Mouse (Mus musculus) CH12.LX (cell line): ENCODE data around the gene Hsp90ab1. TPM values are rescaled to one million over a fixed set of nuclear protein-coding genes. Genes with fewer than 3 reads are reported as not detected.

ENCODE experiments used
- DNase-seq: peaks from one replicate; pipeline ENCODE4 v3.0.0-alpha.2; 2013; ENCODE audit errors: extremely low read depth
- H3K27ac ChIP-seq: 2 replicates; pipeline ENCODE4 v1.5.1; 2012; ENCODE audit warnings: low read depth, mild to moderate bottlenecking, control low read depth, moderate library complexity; ENCODE audit not compliant: insufficient read depth
- H3K27me3 ChIP-seq: replicated peaks from 2 replicates; pipeline ENCODE3; 2012; ENCODE audit warnings: inconsistent platforms
- H3K36me3 ChIP-seq, 2 experiments: replicated peaks in 1 of 2; 2 replicates each; pipeline versions ENCODE3 to v1.6.1; 2012; ENCODE audit warnings: inconsistent platforms in 1 of 2, low read length in 1 of 2, mild to moderate bottlenecking in 1 of 2, mixed read lengths in 1 of 2, moderate library complexity in 1 of 2; ENCODE audit not compliant: control insufficient read depth in 1 of 2, insufficient read depth in 1 of 2
- H3K4me1 ChIP-seq, 2 experiments: 2 replicates each; pipeline ENCODE4 v1.6.1; 2012; ENCODE audit warnings: inconsistent platforms in 1 of 2, moderate library complexity in 1 of 2; ENCODE audit not compliant: insufficient read depth in 2 of 2, control insufficient read depth in 1 of 2
- H3K4me2 ChIP-seq: 2 replicates; pipeline ENCODE4 v1.6.1; 2012; ENCODE audit warnings: low read depth, mild to moderate bottlenecking, control low read depth; ENCODE audit not compliant: poor library complexity, insufficient read depth, severe bottlenecking
- H3K4me3 ChIP-seq, 3 experiments: fragments of 150-350 bp in 1 of 3; sonication (generic) in 1 of 3; replicated peaks in 1 of 3; 2 replicates each; pipeline versions ENCODE3 to v1.5.1; 2011 to 2012; ENCODE audit warnings: low read depth in 2 of 3, low read length in 2 of 3, mild to moderate bottlenecking in 2 of 3, moderate library complexity in 2 of 3, control low read depth in 1 of 3, improper control_type of control experiment in 1 of 3, inconsistent platforms in 1 of 3, mixed read lengths in 1 of 3; ENCODE audit not compliant: poor library complexity in 1 of 3
- H3K79me2 ChIP-seq: replicated peaks from 2 replicates; pipeline ENCODE4 v1.6.1; 2012; ENCODE audit warnings: mild to moderate bottlenecking, moderate library complexity; ENCODE audit not compliant: control insufficient read depth, poor library complexity, insufficient read depth, severe bottlenecking; ENCODE audit errors: extremely low read depth
- H3K9ac ChIP-seq: 2 replicates; pipeline ENCODE4 v1.6.1; 2012; ENCODE audit warnings: low read depth, mild to moderate bottlenecking, control low read depth, moderate library complexity; ENCODE audit not compliant: insufficient read depth
- H3K9me3 ChIP-seq: replicated peaks from 2 replicates; pipeline ENCODE3; 2012; ENCODE audit warnings: low read length, inconsistent platforms, mixed read lengths
- BHLHE40 ChIP-seq: IDR thresholded peaks from 2 replicates; pipeline ENCODE4 v1.6.1; 2011; ENCODE audit warnings: mild to moderate bottlenecking, low read depth, low read length, improper control_type of control experiment
- CHD1 ChIP-seq: IDR thresholded peaks from 2 replicates; pipeline ENCODE4 v1.6.1; 2012; ENCODE audit warnings: low read depth, low read length, improper control_type of control experiment, inconsistent platforms
- CHD2 ChIP-seq: IDR thresholded peaks from 2 replicates; pipeline ENCODE4 v1.6.1; 2011; ENCODE audit warnings: low read length, improper control_type of control experiment
- ELF1 ChIP-seq: IDR thresholded peaks from 2 replicates; pipeline ENCODE4 v1.6.1; 2014; ENCODE audit warnings: low read depth, mild to moderate bottlenecking, inconsistent platforms, low read length, improper control_type of control experiment
- EP300 ChIP-seq: IDR thresholded peaks from 2 replicates; pipeline ENCODE4 v1.6.1; 2011; ENCODE audit warnings: low read length, improper control_type of control experiment
- ETS1 ChIP-seq: conservative IDR thresholded peaks from 2 replicates; pipeline ENCODE4 v1.6.1; 2012; ENCODE audit warnings: low read depth, mild to moderate bottlenecking, inconsistent platforms, low read length, improper control_type of control experiment, moderate library complexity
- GABPA ChIP-seq: IDR thresholded peaks from 2 replicates; pipeline ENCODE4 v1.6.1; 2012; ENCODE audit warnings: low read depth, low read length, improper control_type of control experiment, inconsistent platforms; ENCODE audit not compliant: insufficient replicate concordance
- HCFC1 ChIP-seq: IDR thresholded peaks from 2 replicates; pipeline ENCODE4 v1.6.1; 2012; ENCODE audit warnings: low read depth, mild to moderate bottlenecking, inconsistent platforms, low read length, improper control_type of control experiment
- IRF4 ChIP-seq: IDR thresholded peaks from 2 replicates; pipeline ENCODE4 v1.6.1; 2014; ENCODE audit warnings: low read depth, mild to moderate bottlenecking, inconsistent platforms, low read length, improper control_type of control experiment
- JUN ChIP-seq: IDR thresholded peaks from 2 replicates; pipeline ENCODE4 v1.6.1; 2011; ENCODE audit warnings: low read depth, mild to moderate bottlenecking, low read length, improper control_type of control experiment, moderate library complexity; ENCODE audit not compliant: insufficient read depth
- JUND ChIP-seq: conservative IDR thresholded peaks from 2 replicates; pipeline ENCODE4 v1.6.1; 2011; ENCODE audit warnings: low read depth, low read length, improper control_type of control experiment
- KAT2A ChIP-seq: IDR thresholded peaks from 2 replicates; pipeline ENCODE4 v1.6.1; 2012; ENCODE audit warnings: low read length, improper control_type of control experiment, inconsistent platforms; ENCODE audit not compliant: insufficient replicate concordance
- MAFK ChIP-seq: IDR thresholded peaks from 2 replicates; pipeline ENCODE4 v1.6.1; 2011; ENCODE audit warnings: low read length, improper control_type of control experiment; ENCODE audit not compliant: insufficient replicate concordance
- MAX ChIP-seq: IDR thresholded peaks from 2 replicates; pipeline ENCODE4 v1.6.1; 2011; ENCODE audit warnings: low read length, improper control_type of control experiment
- MAZ ChIP-seq: IDR thresholded peaks from 2 replicates; pipeline ENCODE4 v1.6.1; 2012; ENCODE audit warnings: low read depth, mild to moderate bottlenecking, inconsistent platforms, low read length, improper control_type of control experiment, moderate library complexity
- MXI1 ChIP-seq: IDR thresholded peaks from 2 replicates; pipeline ENCODE4 v1.6.1; 2011; ENCODE audit warnings: mild to moderate bottlenecking, low read depth, low read length, improper control_type of control experiment
- NRF1 ChIP-seq: IDR thresholded peaks from 2 replicates; pipeline ENCODE4 v1.6.1; 2014; ENCODE audit warnings: low read depth, mild to moderate bottlenecking, inconsistent platforms, low read length, improper control_type of control experiment, moderate library complexity
- POLR2A ChIP-seq: IDR thresholded peaks from 2 replicates; pipeline ENCODE4 v1.6.1; 2011; ENCODE audit warnings: low read depth, mild to moderate bottlenecking, improper control_type of control experiment, low read length
- POLR2AphosphoS2 ChIP-seq: IDR thresholded peaks from 2 replicates; pipeline ENCODE4 v1.6.1; 2011; ENCODE audit warnings: low read depth, low read length, improper control_type of control experiment
- RAD21 ChIP-seq: IDR thresholded peaks from 2 replicates; pipeline ENCODE4 v1.6.1; 2011; ENCODE audit warnings: low read depth, mild to moderate bottlenecking, low read length, improper control_type of control experiment, moderate library complexity
- RCOR1 ChIP-seq: conservative IDR thresholded peaks from 2 replicates; pipeline ENCODE4 v1.6.1; 2012; ENCODE audit warnings: low read depth, mild to moderate bottlenecking, inconsistent platforms, low read length, improper control_type of control experiment
- TBP ChIP-seq: conservative IDR thresholded peaks from 2 replicates; pipeline ENCODE4 v1.6.1; 2011; ENCODE audit warnings: low read depth, low read length, improper control_type of control experiment
- TCF12 ChIP-seq: IDR thresholded peaks from 2 replicates; pipeline ENCODE4 v1.6.1; 2014; ENCODE audit warnings: low read depth, mild to moderate bottlenecking, inconsistent platforms, low read length, improper control_type of control experiment
- UBTF ChIP-seq: IDR thresholded peaks from 2 replicates; pipeline ENCODE4 v1.6.1; 2012; ENCODE audit warnings: low read depth, mild to moderate bottlenecking, inconsistent platforms, low read length, improper control_type of control experiment, moderate library complexity
- USF2 ChIP-seq: conservative IDR thresholded peaks from 2 replicates; pipeline ENCODE4 v1.6.1; 2011; ENCODE audit warnings: low read depth, low read length, improper control_type of control experiment
- ZC3H11A ChIP-seq: IDR thresholded peaks from 2 replicates; pipeline ENCODE4 v1.6.1; 2012; ENCODE audit warnings: low read depth, mild to moderate bottlenecking, inconsistent platforms, low read length, improper control_type of control experiment
- ZKSCAN1 ChIP-seq: IDR thresholded peaks from 2 replicates; pipeline ENCODE4 v1.6.1; 2012; ENCODE audit warnings: low read depth, inconsistent platforms, low read length, improper control_type of control experiment, borderline replicate concordance
- ZMIZ1 ChIP-seq: IDR thresholded peaks from 2 replicates; pipeline ENCODE4 v1.6.1; 2012; ENCODE audit warnings: low read depth, mild to moderate bottlenecking, inconsistent platforms, low read length, improper control_type of control experiment
- ZNF384 ChIP-seq: IDR thresholded peaks from 2 replicates; pipeline ENCODE4 v1.6.1; 2012; ENCODE audit warnings: low read depth, low read length, improper control_type of control experiment, inconsistent platforms
- dilution Hi-C: fragments of 300-500 bp; cut with MboI; formaldehyde crosslinking; loops from 2 replicates; pipeline ENCODE4 v1.14.3; 2020; ENCODE audit warnings: low sequenced_read_pairs; ENCODE audit not compliant: extremely low pct_unique_long_range_greater_than_20kb, extremely low pct_ligation_motif_present
- in situ Hi-C: fragments of 300-500 bp; cut with MboI; formaldehyde crosslinking; loops from 3 replicates; pipeline ENCODE4 v1.14.3; 2019; ENCODE audit warnings: low sequenced_read_pairs, low pct_ligation_motif_present, low pct_unique_long_range_greater_than_20kb, mixed read lengths
- polyA plus RNA-seq: library from polyadenylated mRNA; unstranded; fragments of >175 nt; gene quantifications from 2 replicates; pipeline ENCODE4 v1.2.1, GENCODE M21; 2012; ENCODE audit warnings: low read depth; ENCODE audit not compliant: insufficient read length
- total RNA-seq, 2 experiments: library from RNA; depleted of rRNA; stranded (reverse); fragments of 300-350 nt in 1 of 2; fragments of >200 nt in 1 of 2; gene quantifications; 2 replicates each; pipeline ENCODE4 v1.2.3; 2012 to 2014

Hsp90ab1 gene
- total and polyA plus RNA-seq, 3 experiments: 790 to 4,858 (median 1,180) TPM

DNA sequence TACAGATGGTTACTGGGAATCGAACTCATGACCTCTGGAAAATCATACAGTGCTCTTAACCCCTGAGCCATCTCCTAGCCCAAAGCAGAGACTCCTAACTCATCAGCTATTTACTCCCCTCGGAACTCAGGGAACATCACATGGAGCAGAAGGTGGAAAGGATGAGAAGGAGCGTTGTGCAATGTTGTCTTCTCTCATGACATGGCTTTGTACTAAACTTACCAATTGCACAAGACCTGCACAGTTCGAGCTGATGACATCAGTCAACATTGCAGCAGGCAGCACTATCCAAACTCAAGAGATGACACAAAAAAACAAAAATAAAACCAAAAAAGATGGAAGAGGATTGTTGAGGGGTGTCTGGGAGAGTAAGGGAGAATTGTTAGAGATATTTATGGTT, 35.3 kb upstream of the Hsp90ab1 start:
- H3K27ac ChIP-seq: no peak overlapping the region
- H3K4me3 ChIP-seq: no peak overlapping the region
- no peaks in the 10 kb centered on the region for H3K36me3 ChIP-seq
- no peaks in the 10 kb centered on the region for H3K79me2 ChIP-seq
- peaks cover 0 to 5% of the 10 kb centered on the region in 2 experiments; a peak in 2 of 4 replicates for H3K4me1 ChIP-seq
- in situ Hi-C loops: no loop called here
- no peak overlapping the region for H3K9ac ChIP-seq
- peaks cover 3% of the 10 kb centered on the region for H3K9me3 ChIP-seq
- H3K27me3 ChIP-seq: no peaks in the 10 kb centered on the region
- no peak for TF ChIP-seq POLR2A
- no peak for TF ChIP-seq CHD1
- no peak for TF ChIP-seq BHLHE40
- TF ChIP-seq JUN: no peak
- TF ChIP-seq POLR2AphosphoS2: no peak
- TF ChIP-seq MXI1: no peak
- no peak for TF ChIP-seq ELF1
- no peak for TF ChIP-seq MAZ
- TF ChIP-seq TBP: no peak
- no peak for TF ChIP-seq IRF4
- no peak for TF ChIP-seq ZMIZ1
- no peak for TF ChIP-seq EP300
- no peak for TF ChIP-seq MAFK
- TF ChIP-seq TCF12: no peak
- no peak for TF ChIP-seq ZKSCAN1
- TF ChIP-seq UBTF: no peak
- no peak for TF ChIP-seq NRF1
- no peak for TF ChIP-seq ZC3H11A
- dilution Hi-C loops: no loop called here
- H3K4me2 ChIP-seq: no peak overlapping the region
- no peak for DNase-seq

DNA sequence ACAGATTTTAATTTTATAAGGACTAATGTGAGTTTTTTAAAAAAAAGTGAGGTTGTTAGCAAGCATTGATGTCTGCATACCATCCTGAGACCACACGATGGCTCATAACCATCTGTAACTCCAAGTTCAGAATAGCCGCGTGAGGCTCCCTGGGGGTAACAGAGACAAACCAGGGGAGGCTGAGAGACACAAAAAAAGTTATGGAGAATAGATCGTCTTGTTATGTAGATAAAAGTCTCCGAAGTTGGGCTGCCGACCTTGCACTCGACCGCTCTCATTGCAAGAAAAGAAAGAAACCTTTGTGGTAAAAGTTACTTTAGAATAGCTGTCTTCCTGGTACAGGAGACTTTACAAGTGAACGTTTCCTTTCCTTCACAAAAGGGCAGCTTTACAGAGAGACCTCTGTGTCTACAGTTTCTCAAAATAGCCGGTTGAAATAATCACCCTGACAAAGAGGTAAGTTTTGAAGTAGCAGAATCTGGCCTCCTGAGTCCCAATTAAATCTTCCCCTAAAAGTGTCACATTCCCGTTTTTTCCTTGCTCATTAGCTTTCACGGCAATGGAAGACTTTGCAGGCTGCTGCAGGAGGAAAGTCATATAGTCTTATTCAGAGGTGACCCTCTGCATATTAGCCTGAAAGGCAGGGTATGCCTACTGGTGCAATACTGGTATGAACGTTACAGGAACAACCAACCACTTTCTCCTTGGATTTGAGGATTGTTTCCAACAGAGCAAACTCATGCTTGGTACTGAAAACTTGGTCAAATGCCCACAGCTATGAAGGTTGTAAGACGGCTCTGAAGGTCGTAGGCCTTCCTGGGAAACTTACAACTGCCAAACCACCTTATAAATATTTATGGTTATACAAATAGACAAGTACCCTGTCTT, 34.2 kb upstream of the Hsp90ab1 start:
- no peaks in the 10 kb centered on the region for H3K79me2 ChIP-seq
- no peaks in the 10 kb centered on the region for H3K27me3 ChIP-seq
- H3K9me3 ChIP-seq: peaks cover 3% of the 10 kb centered on the region
- no peak overlapping the region for H3K27ac ChIP-seq
- in situ Hi-C loops (no loop called here), dilution Hi-C loops (no loop called here)
- no peak overlapping the region for H3K4me2 ChIP-seq
- no peak overlapping the region for H3K4me3 ChIP-seq
- no peaks in the 10 kb centered on the region for H3K36me3 ChIP-seq
- no peak for TF ChIP-seq MAZ
- TF ChIP-seq ZC3H11A: no peak
- TF ChIP-seq ZNF384: no peak
- no peak for TF ChIP-seq JUND
- TF ChIP-seq RCOR1: no peak
- no peak for TF ChIP-seq RAD21
- no peak for TF ChIP-seq MAX
- TF ChIP-seq GABPA: no peak
- no peak for TF ChIP-seq USF2
- TF ChIP-seq KAT2A: no peak
- no peak for TF ChIP-seq MXI1
- no peak for TF ChIP-seq IRF4
- no peak for TF ChIP-seq HCFC1
- TF ChIP-seq CHD1: no peak
- no peak for TF ChIP-seq ZMIZ1
- no peak for TF ChIP-seq ZKSCAN1
- TF ChIP-seq CHD2: no peak
- TF ChIP-seq TCF12: no peak
- TF ChIP-seq POLR2A: no peak
- TF ChIP-seq ETS1: no peak
- no peaks in the 10 kb centered on the region for H3K4me1 ChIP-seq
- DNase-seq: no peak
- H3K9ac ChIP-seq: no peak overlapping the region
